Mouse (Mus musculus): ENCODE measurements around the gene Utrn. TPM values are rescaled to one million over a fixed set of nuclear protein-coding genes. Genes with fewer than 3 reads are reported as not detected.
A peak's percentile ranks its signal among the peaks of the same experiment; 100 is the strongest.

Gene Utrn
- polyA plus RNA-seq, 1 experiment from 2014 or later = 90.3 TPM

- H3K4me1 ChIP-seq (ENCODE audit: control insufficient read depth, insufficient read depth, low read length) = no peaks in the 10 kb centered on the region
- no peak overlapping the region for H3K9ac ChIP-seq (replicated peaks; ENCODE audit: low read depth, low read length)
- ATAC-seq (ENCODE audit: insufficient number of reproducible peaks, insufficient read depth, low FRiP score, low read depth) = no peak
- H3K4me3 ChIP-seq (ENCODE audit: low read depth, low read length) = no peak overlapping the region
- no peak overlapping the region for H3K27ac ChIP-seq (ENCODE audit: low read length)
- no peak overlapping the region for H3K4me2 ChIP-seq (replicated peaks; ENCODE audit: low read depth, low read length)
- H3K36me3 ChIP-seq (ENCODE audit: control insufficient read depth, insufficient read depth, low read length) = no peaks in the 10 kb centered on the region
- H3K27me3 ChIP-seq (ENCODE audit: control insufficient read depth, insufficient read depth, low read length) = no peaks in the 10 kb centered on the region
- H3K9me3 ChIP-seq (ENCODE audit: control insufficient read depth, low read depth, low read length) = no peaks in the 10 kb centered on the region
- 84% methylated on average over 1 of the region's 1 CpGs for WGBS
Observed at GRCm38 (mm10) chr10:12587318-12587717, 281.8 kb downstream of the Utrn start.

GRCm38 (mm10) chr10:12586825-12587224 lies 282.3 kb downstream of the Utrn start:
- H3K9ac ChIP-seq (replicated peaks; ENCODE audit: low read depth, low read length) = no peak overlapping the region
- no peak overlapping the region for H3K27ac ChIP-seq (ENCODE audit: low read length)
- H3K27me3 ChIP-seq (ENCODE audit: control insufficient read depth, insufficient read depth, low read length) = no peaks in the 10 kb centered on the region
- no peak for ATAC-seq (ENCODE audit: insufficient number of reproducible peaks, insufficient read depth, low FRiP score, low read depth)
- H3K4me1 ChIP-seq (ENCODE audit: control insufficient read depth, insufficient read depth, low read length) = no peaks in the 10 kb centered on the region
- no peak overlapping the region for H3K4me3 ChIP-seq (ENCODE audit: low read depth, low read length)
- H3K9me3 ChIP-seq (ENCODE audit: control insufficient read depth, low read depth, low read length) = no peaks in the 10 kb centered on the region
- 90% methylated on average over 2 of the region's 2 CpGs for WGBS
- H3K36me3 ChIP-seq (ENCODE audit: control insufficient read depth, insufficient read depth, low read length) = no peaks in the 10 kb centered on the region
- H3K4me2 ChIP-seq (replicated peaks; ENCODE audit: low read depth, low read length) = no peak overlapping the region

GRCm38 (mm10) chr10:12586200-12586599 lies 283.0 kb downstream of the Utrn start:
- no peaks in the 10 kb centered on the region for H3K4me1 ChIP-seq (ENCODE audit: control insufficient read depth, insufficient read depth, low read length)
- no peaks in the 10 kb centered on the region for H3K27me3 ChIP-seq (ENCODE audit: control insufficient read depth, insufficient read depth, low read length)
- no peak for ATAC-seq (ENCODE audit: insufficient number of reproducible peaks, insufficient read depth, low FRiP score, low read depth)
- no peak overlapping the region for H3K4me3 ChIP-seq (ENCODE audit: low read depth, low read length)
- no peaks in the 10 kb centered on the region for H3K9me3 ChIP-seq (ENCODE audit: control insufficient read depth, low read depth, low read length)
- H3K4me2 ChIP-seq (replicated peaks; ENCODE audit: low read depth, low read length) = no peak overlapping the region
- 67% methylated on average over 1 of the region's 1 CpGs for WGBS
- no peak overlapping the region for H3K27ac ChIP-seq (ENCODE audit: low read length)
- H3K36me3 ChIP-seq (ENCODE audit: control insufficient read depth, insufficient read depth, low read length) = no peaks in the 10 kb centered on the region
- H3K9ac ChIP-seq (replicated peaks; ENCODE audit: low read depth, low read length) = no peak overlapping the region

- Histone ChIP-seq H3K27ac (ENCODE audit: low read length) (no peak overlapping the region), H3K9ac (replicated peaks; ENCODE audit: low read depth, low read length) (no peak overlapping the region), H3K36me3 (ENCODE audit: control insufficient read depth, insufficient read depth, low read length) (no peaks in the 10 kb centered on the region), H3K4me1 (ENCODE audit: control insufficient read depth, insufficient read depth, low read length) (0 out of 2 replicates have a peak, but pooled peaks cover 5% of the 10 kb centered on the region), H3K4me2 (replicated peaks; ENCODE audit: low read depth, low read length) (no peak overlapping the region), H3K4me3 (ENCODE audit: low read depth, low read length) (no peak overlapping the region), H3K9me3 (ENCODE audit: control insufficient read depth, low read depth, low read length) (no peaks in the 10 kb centered on the region), H3K27me3 (ENCODE audit: control insufficient read depth, insufficient read depth, low read length) (no peaks in the 10 kb centered on the region)
- ATAC-seq (ENCODE audit: insufficient number of reproducible peaks, insufficient read depth, low FRiP score, low read depth) = no peak
- WGBS = 97% methylated on average over 3 of the region's 3 CpGs
Observed at GRCm38 (mm10) chr10:12583473-12583872, 285.7 kb downstream of the Utrn start.

GRCm38 (mm10) chr10:12579048-12579447 lies 290.1 kb downstream of the Utrn start:
- 0 out of 2 replicates have a peak, but pooled peaks cover 5% of the 10 kb centered on the region for H3K4me1 ChIP-seq (ENCODE audit: control insufficient read depth, insufficient read depth, low read length)
- WGBS = 43% methylated on average over 1 of the region's 1 CpGs
- H3K27ac ChIP-seq (ENCODE audit: low read length) = no peak overlapping the region
- H3K4me3 ChIP-seq (ENCODE audit: low read depth, low read length) = no peak overlapping the region
- peak; percentile 79 for ATAC-seq (ENCODE audit: insufficient number of reproducible peaks, insufficient read depth, low FRiP score, low read depth)
- H3K27me3 ChIP-seq (ENCODE audit: control insufficient read depth, insufficient read depth, low read length) = no peaks in the 10 kb centered on the region
- no peaks in the 10 kb centered on the region for H3K36me3 ChIP-seq (ENCODE audit: control insufficient read depth, insufficient read depth, low read length)
- H3K4me2 ChIP-seq (replicated peaks; ENCODE audit: low read depth, low read length) = no peak overlapping the region
- H3K9me3 ChIP-seq (ENCODE audit: control insufficient read depth, low read depth, low read length) = no peaks in the 10 kb centered on the region
- H3K9ac ChIP-seq (replicated peaks; ENCODE audit: low read depth, low read length) = no peak overlapping the region

GRCm38 (mm10) chr10:12575849-12576435 lies 293.2 kb downstream of the Utrn start:
- 83% methylated on average over 8 of the region's 8 CpGs for WGBS
- Histone ChIP-seq H3K27me3 (ENCODE audit: control insufficient read depth, insufficient read depth, low read length) (no peaks in the 10 kb centered on the region), H3K36me3 (ENCODE audit: control insufficient read depth, insufficient read depth, low read length) (no peaks in the 10 kb centered on the region), H3K27ac (ENCODE audit: low read length) (no peak overlapping the region), H3K9me3 (ENCODE audit: control insufficient read depth, low read depth, low read length) (no peaks in the 10 kb centered on the region), H3K9ac (replicated peaks; ENCODE audit: low read depth, low read length) (no peak overlapping the region), H3K4me2 (replicated peaks; ENCODE audit: low read depth, low read length) (no peak overlapping the region), H3K4me3 (ENCODE audit: low read depth, low read length) (no peak overlapping the region), H3K4me1 (ENCODE audit: control insufficient read depth, insufficient read depth, low read length) (0 out of 2 replicates have a peak, but pooled peaks cover 13% of the 10 kb centered on the region)
- ATAC-seq (ENCODE audit: insufficient number of reproducible peaks, insufficient read depth, low FRiP score, low read depth) = no peak

GRCm38 (mm10) chr10:12574760-12575159 lies 294.4 kb downstream of the Utrn start:
- no peak overlapping the region for H3K9ac ChIP-seq (replicated peaks; ENCODE audit: low read depth, low read length)
- H3K4me1 ChIP-seq (ENCODE audit: control insufficient read depth, insufficient read depth, low read length) = 0 out of 2 replicates have a peak, but pooled peaks cover 13% of the 10 kb centered on the region
- H3K4me2 ChIP-seq (replicated peaks; ENCODE audit: low read depth, low read length) = no peak overlapping the region
- H3K27ac ChIP-seq (ENCODE audit: low read length) = no peak overlapping the region
- H3K4me3 ChIP-seq (ENCODE audit: low read depth, low read length) = no peak overlapping the region
- WGBS = 72% methylated on average over 10 of the region's 10 CpGs
- no peaks in the 10 kb centered on the region for H3K27me3 ChIP-seq (ENCODE audit: control insufficient read depth, insufficient read depth, low read length)
- H3K36me3 ChIP-seq (ENCODE audit: control insufficient read depth, insufficient read depth, low read length) = no peaks in the 10 kb centered on the region
- H3K9me3 ChIP-seq (ENCODE audit: control insufficient read depth, low read depth, low read length) = no peaks in the 10 kb centered on the region
- no peak for ATAC-seq (ENCODE audit: insufficient number of reproducible peaks, insufficient read depth, low FRiP score, low read depth)

GRCm38 (mm10) chr10:12573601-12574000 lies 295.6 kb downstream of the Utrn start:
- WGBS = 15% methylated on average over 5 of the region's 6 CpGs
- ATAC-seq (ENCODE audit: insufficient number of reproducible peaks, insufficient read depth, low FRiP score, low read depth) = no peak
- Histone ChIP-seq H3K9me3 (ENCODE audit: control insufficient read depth, low read depth, low read length) (no peaks in the 10 kb centered on the region), H3K4me1 (ENCODE audit: control insufficient read depth, insufficient read depth, low read length) (0 out of 2 replicates have a peak, but pooled peaks cover 8% of the 10 kb centered on the region), H3K4me2 (replicated peaks; ENCODE audit: low read depth, low read length) (no peak overlapping the region), H3K27me3 (ENCODE audit: control insufficient read depth, insufficient read depth, low read length) (no peaks in the 10 kb centered on the region), H3K36me3 (ENCODE audit: control insufficient read depth, insufficient read depth, low read length) (no peaks in the 10 kb centered on the region), H3K4me3 (ENCODE audit: low read depth, low read length) (no peak overlapping the region), H3K9ac (replicated peaks; ENCODE audit: low read depth, low read length) (no peak overlapping the region), H3K27ac (ENCODE audit: low read length) (no peak overlapping the region)

GRCm38 (mm10) chr10:12572759-12573158 lies 296.4 kb downstream of the Utrn start:
- Histone ChIP-seq H3K27me3 (ENCODE audit: control insufficient read depth, insufficient read depth, low read length) (no peaks in the 10 kb centered on the region), H3K4me1 (ENCODE audit: control insufficient read depth, insufficient read depth, low read length) (0 out of 2 replicates have a peak, but pooled peaks cover 8% of the 10 kb centered on the region), H3K4me3 (ENCODE audit: low read depth, low read length) (no peak overlapping the region), H3K4me2 (replicated peaks; ENCODE audit: low read depth, low read length) (no peak overlapping the region), H3K36me3 (ENCODE audit: control insufficient read depth, insufficient read depth, low read length) (no peaks in the 10 kb centered on the region), H3K9me3 (ENCODE audit: control insufficient read depth, low read depth, low read length) (no peaks in the 10 kb centered on the region), H3K9ac (replicated peaks; ENCODE audit: low read depth, low read length) (no peak overlapping the region), H3K27ac (ENCODE audit: low read length) (no peak overlapping the region)
- 40% methylated on average over 4 of the region's 4 CpGs for WGBS
- no peak for ATAC-seq (ENCODE audit: insufficient number of reproducible peaks, insufficient read depth, low FRiP score, low read depth)

Measured in stomach, embryonic 14.5 days (tissue).